Mouse (Mus musculus): Measurements from ENCODE around the gene Wdhd1. TPM values are rescaled to one million over a fixed set of nuclear protein-coding genes. Genes with fewer than 3 reads are reported as not detected.

Wdhd1 gene
- total and polyA plus RNA-seq, 3 experiments = 51.6 to 91.5 TPM; not detected in 1

- TF ChIP-seq GABPA (IDR thresholded peaks at IDR 0.05; ENCODE audit: low read depth, low read length) (no peak), JUND (IDR thresholded peaks at IDR 0.05; ENCODE audit: low read depth, low read length) (no peak)
Observed at GRCm38 (mm10) chr14:47240600-47240999, 36.1 kb downstream of the Wdhd1 start (continued).

- no peak for DNase-seq (ENCODE audit: low read depth, low spot score)
- H3K36me3 ChIP-seq (ENCODE audit: control insufficient read depth in 1 of 2, insufficient read depth in 2 of 2, low read length in 2 of 2) = peaks cover 8 to 36% of the 10 kb centered on the region in 2 experiments
- no peak overlapping the region for H3K27ac ChIP-seq (ENCODE audit: control insufficient read depth, low read depth, low read length)
- H3K4me1 ChIP-seq (ENCODE audit: control insufficient read depth in 1 of 2, insufficient read depth in 2 of 2, low read length in 2 of 2) = peaks cover 19 to 28% of the 10 kb centered on the region in 2 experiments
- H3K4me3 ChIP-seq (ENCODE audit: control insufficient read depth in 1 of 2, insufficient read depth in 1 of 2, low read depth in 2 of 2, low read length in 2 of 2) = no peak overlapping the region
- TF ChIP-seq GATA1 (IDR thresholded peaks at IDR 0.05; ENCODE audit: low read depth, low read length) (no peak), MXI1 (IDR thresholded peaks at IDR 0.05; ENCODE audit: low read depth, low read length) (no peak), POLR2AphosphoS5 (IDR thresholded peaks at IDR 0.05; ENCODE audit: borderline replicate concordance, low read depth, low read length) (no peak), MAFK (IDR thresholded peaks at IDR 0.05; ENCODE audit: borderline replicate concordance, low read depth, low read length) (no peak), JUND (IDR thresholded peaks at IDR 0.05; ENCODE audit: low read depth, low read length) (no peak), ZMIZ1 (IDR thresholded peaks at IDR 0.05; ENCODE audit: low read depth, low read length) (no peak), BHLHE40 (IDR thresholded peaks at IDR 0.05; ENCODE audit: borderline replicate concordance, low read depth, low read length) (no peak), MEF2A (IDR thresholded peaks at IDR 0.05; ENCODE audit: extremely low read depth, insufficient replicate concordance, low read depth, low read length, poor library complexity, severe bottlenecking) (no peak), E2F4 (IDR thresholded peaks at IDR 0.05; ENCODE audit: borderline replicate concordance, low read depth, low read length) (no peak), NRF1 (IDR thresholded peaks at IDR 0.05; ENCODE audit: insufficient read depth, low read depth, low read length, poor library complexity, severe bottlenecking) (no peak), MAZ (IDR thresholded peaks at IDR 0.05; ENCODE audit: low read depth, low read length) (no peak), TBP (IDR thresholded peaks at IDR 0.05; ENCODE audit: low read depth, low read length) (no peak), POLR2AphosphoS2 (IDR thresholded peaks at IDR 0.05; ENCODE audit: low read length) (no peak), MYB (IDR thresholded peaks at IDR 0.05; ENCODE audit: low read depth, low read length) (no peak), ZC3H11A (IDR thresholded peaks at IDR 0.05; ENCODE audit: low read depth, low read length) (no peak), RCOR1 (IDR thresholded peaks at IDR 0.05; ENCODE audit: low read depth, low read length) (no peak), ELF1 (IDR thresholded peaks at IDR 0.05; ENCODE audit: low read depth, low read length) (no peak), GABPA (IDR thresholded peaks at IDR 0.05; ENCODE audit: low read depth, low read length) (no peak), CHD2 (IDR thresholded peaks at IDR 0.05; ENCODE audit: low read length) (no peak), CHD1 (IDR thresholded peaks at IDR 0.05; ENCODE audit: low read depth, low read length) (no peak)
- H3K9ac ChIP-seq (ENCODE audit: control insufficient read depth, low read depth, low read length, poor library complexity, severe bottlenecking) = no peak overlapping the region
- H3K79me2 ChIP-seq (ENCODE audit: control insufficient read depth, insufficient read depth, low read length, poor library complexity) = no peaks in the 10 kb centered on the region
- H3K9me3 ChIP-seq (replicated peaks; ENCODE audit: insufficient read depth, low read length) = no peaks in the 10 kb centered on the region
- H3K27me3 ChIP-seq (ENCODE audit: control insufficient read depth in 1 of 2, insufficient read depth in 2 of 2, low read length in 2 of 2) = no peaks in the 10 kb centered on the region
Observed at GRCm38 (mm10) chr14:47237286-47237685, 39.4 kb downstream of the Wdhd1 start.
